Mouse (Mus musculus) ES-E14 (cell line): ENCODE data around the gene Lrrc1. TPM values are rescaled to one million over a fixed set of nuclear protein-coding genes. Genes with fewer than 3 reads are reported as not detected.

Source experiments
- DNase-seq: peaks from one replicate; pipeline ENCODE4 v3.0.0-alpha.2; 2013; ENCODE audit warnings: low read depth, low spot score
- H3K27ac ChIP-seq: 2 replicates; pipeline ENCODE4 v1.5.1; 2012; ENCODE audit warnings: low read depth, mild to moderate bottlenecking, low read length, moderate library complexity, mixed read lengths; ENCODE audit not compliant: poor library complexity, insufficient read depth, severe bottlenecking
- H3K36me3 ChIP-seq: 2 replicates; pipeline ENCODE4 v1.6.1; 2012; ENCODE audit warnings: mild to moderate bottlenecking, low read length, moderate library complexity, mixed read lengths; ENCODE audit not compliant: control insufficient read depth, poor library complexity, insufficient read depth, severe bottlenecking
- H3K4me1 ChIP-seq, 2 experiments: fragments of 150-350 bp in 1 of 2; sonication (generic) in 1 of 2; 2 replicates each; pipeline ENCODE4 v1.6.1; 2012; ENCODE audit warnings: low read length in 2 of 2, mild to moderate bottlenecking in 1 of 2, mixed read lengths in 1 of 2; ENCODE audit not compliant: control insufficient read depth in 2 of 2, insufficient read depth in 2 of 2, poor library complexity in 1 of 2
- H3K4me3 ChIP-seq, 2 experiments: fragments of 150-350 bp in 1 of 2; sonication (generic) in 1 of 2; 2 replicates each; pipeline ENCODE4 v1.5.1; 2012; ENCODE audit warnings: low read length in 2 of 2, low read depth in 1 of 2, mild to moderate bottlenecking in 1 of 2, mixed read lengths in 1 of 2; ENCODE audit not compliant: insufficient read depth in 1 of 2, poor library complexity in 1 of 2, severe bottlenecking in 1 of 2
- H3K9ac ChIP-seq: 2 replicates; pipeline ENCODE4 v1.6.1; 2012; ENCODE audit warnings: low read depth, mild to moderate bottlenecking, low read length, mixed read lengths; ENCODE audit not compliant: poor library complexity, insufficient read depth, severe bottlenecking
- H3K9me3 ChIP-seq: fragments of 150-350 bp; sonication (generic); 2 replicates; pipeline ENCODE4 v1.6.1; 2012; ENCODE audit warnings: low read depth, mild to moderate bottlenecking, low read length; ENCODE audit not compliant: control insufficient read depth, insufficient read depth
- CHD2 ChIP-seq: IDR thresholded peaks from 2 replicates; pipeline ENCODE4 v1.6.1; 2014; ENCODE audit warnings: mild to moderate bottlenecking, low read depth, low read length, inconsistent platforms
- HCFC1 ChIP-seq: IDR thresholded peaks from 2 replicates; pipeline ENCODE4 v1.6.1; 2012; ENCODE audit warnings: low read length, inconsistent platforms, borderline replicate concordance; ENCODE audit not compliant: insufficient read depth
- MAFK ChIP-seq: IDR thresholded peaks from 2 replicates; pipeline ENCODE4 v1.6.1; 2014; ENCODE audit warnings: mild to moderate bottlenecking, low read depth, low read length, inconsistent platforms; ENCODE audit not compliant: insufficient read depth
- ZC3H11A ChIP-seq: IDR thresholded peaks from 2 replicates; pipeline ENCODE4 v1.6.1; 2012; ENCODE audit warnings: low read depth, mild to moderate bottlenecking, inconsistent platforms, low read length, borderline replicate concordance
- ZNF384 ChIP-seq: IDR thresholded peaks from 2 replicates; pipeline ENCODE4 v1.6.1; 2012; ENCODE audit warnings: low read depth, low read length, inconsistent platforms
- in situ Hi-C, 2 experiments: fragments of 600-800 bp; cut with MboI; formaldehyde crosslinking; loops; one replicate each; pipeline ENCODE4 v1.15.1; 2025; ENCODE audit warnings: low sequenced_read_pairs in 2 of 2, inconsistent platforms in 1 of 2; ENCODE audit not compliant: unreplicated experiment in 2 of 2
- total RNA-seq: library from RNA; depleted of rRNA; stranded (reverse); fragments of 300-350 nt; gene quantifications from 2 replicates; pipeline ENCODE4 v1.2.3, GENCODE M21; 2012

The Lrrc1 gene
- total RNA-seq, 1 experiment = 7.7 TPM

DNA sequence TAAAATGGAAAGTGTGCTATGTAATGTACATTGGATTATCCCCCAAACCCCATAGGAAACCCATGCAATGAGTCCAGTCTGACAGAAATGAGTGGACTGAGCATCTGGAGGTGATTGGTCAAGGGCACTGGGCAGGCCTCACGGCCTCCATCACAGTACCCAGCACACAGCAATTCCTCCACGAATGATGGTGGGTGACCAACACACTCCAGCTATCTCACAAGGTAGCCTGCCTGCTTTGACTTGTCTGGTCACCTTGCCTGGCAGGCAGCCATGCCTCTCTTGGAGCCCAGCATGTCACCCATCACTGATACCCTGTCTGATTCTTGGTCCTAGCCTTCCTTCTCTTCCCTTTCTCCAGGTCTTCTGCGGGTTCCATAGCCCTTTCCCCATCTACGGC lies 128.2 kb downstream of the Lrrc1 start:
- Histone ChIP-seq H3K9me3 (no peaks in the 10 kb centered on the region), H3K4me1 (peaks cover 0 to 2% of the 10 kb centered on the region in 2 experiments; a peak in 1 of 4 replicates), H3K36me3 (no peaks in the 10 kb centered on the region), H3K4me3 (no peak overlapping the region), H3K27ac (no peak overlapping the region), H3K9ac (no peak overlapping the region)
- no peak for TF ChIP-seq HCFC1
- TF ChIP-seq ZC3H11A = no peak
- TF ChIP-seq CHD2 = no peak
- TF ChIP-seq MAFK = no peak
- no peak for TF ChIP-seq ZNF384
- in situ Hi-C loops = loop anchor here in 1 of 2 experiments (10.0 kb wide), 1 partner anchor 128 kb away; the partner anchor contains the start of gene Lrrc1
- no peak for DNase-seq

DNA sequence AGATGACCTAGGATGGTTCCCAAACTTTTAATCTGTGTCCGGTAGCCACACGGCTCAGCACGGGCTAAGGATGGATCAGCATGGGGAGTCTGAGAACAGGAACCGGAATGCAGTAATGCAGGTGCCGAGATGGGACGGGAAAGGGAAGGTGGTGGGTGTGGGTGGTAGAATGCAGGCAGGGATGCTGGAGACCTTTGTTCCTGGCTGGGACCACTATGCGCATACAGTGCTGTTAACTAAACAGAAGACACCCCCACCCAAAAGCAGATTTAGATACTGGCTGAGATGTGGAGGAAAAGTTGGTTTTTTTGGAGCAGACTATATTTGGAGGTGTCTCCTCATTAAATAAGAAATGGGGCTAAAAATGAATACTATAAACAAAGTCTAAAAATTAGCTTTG lies 128.7 kb downstream of the Lrrc1 start:
- in situ Hi-C loops = loop anchor here in 1 of 2 experiments (10.0 kb wide), 1 partner anchor 129 kb away; the partner anchor contains the start of gene Lrrc1
- no peak for DNase-seq
- Histone ChIP-seq H3K36me3 (no peaks in the 10 kb centered on the region), H3K9me3 (no peaks in the 10 kb centered on the region), H3K9ac (no peak overlapping the region), H3K4me3 (no peak overlapping the region), H3K4me1 (peaks cover 0 to 2% of the 10 kb centered on the region in 2 experiments; a peak in 1 of 4 replicates), H3K27ac (no peak overlapping the region)
- TF ChIP-seq ZNF384 (no peak), MAFK (no peak), CHD2 (no peak), HCFC1 (no peak), ZC3H11A (no peak)

DNA sequence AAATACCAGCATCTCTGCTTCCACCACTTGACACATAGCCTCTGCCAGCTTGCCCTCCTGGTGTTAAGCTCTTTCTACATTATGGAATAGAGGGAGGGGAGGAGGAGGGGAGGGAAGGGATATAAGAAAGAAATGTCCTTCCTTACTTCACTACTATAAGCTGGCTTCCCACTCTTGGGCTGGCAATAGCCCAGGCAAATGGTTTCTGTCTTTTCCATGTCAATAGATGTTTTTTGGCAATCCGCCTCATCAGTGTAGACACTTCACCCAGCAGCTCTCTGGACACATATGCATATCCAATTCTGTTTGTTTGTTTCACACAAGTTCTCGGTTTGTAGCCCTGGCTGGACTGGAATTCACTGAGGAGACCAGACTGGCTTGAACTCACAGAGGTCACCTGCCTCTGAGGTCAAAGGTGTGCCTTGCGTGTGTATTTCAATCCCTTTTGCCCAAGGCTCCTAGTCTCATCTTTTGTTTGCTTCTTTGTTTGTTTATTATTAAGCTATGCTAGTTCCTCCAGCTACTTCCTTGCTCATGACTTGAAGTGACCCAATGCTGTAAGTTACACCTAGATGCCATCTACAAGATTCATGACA lies 132.7 kb downstream of the Lrrc1 start:
- Histone ChIP-seq H3K9me3 (no peaks in the 10 kb centered on the region), H3K4me3 (no peak overlapping the region), H3K27ac (no peak overlapping the region), H3K4me1 (0 out of 4 replicates have a peak, but pooled peaks cover 0 to 2% of the 10 kb centered on the region in 2 experiments), H3K36me3 (no peaks in the 10 kb centered on the region), H3K9ac (no peak overlapping the region)
- no peak for TF ChIP-seq CHD2
- no peak for TF ChIP-seq ZNF384
- TF ChIP-seq HCFC1 = no peak
- TF ChIP-seq ZC3H11A = no peak
- TF ChIP-seq MAFK = no peak
- in situ Hi-C loops = loop anchor here in 1 of 2 experiments (10.0 kb wide), 1 partner anchor 133 kb away; the partner anchor contains the start of gene Lrrc1
- DNase-seq = no peak

DNA sequence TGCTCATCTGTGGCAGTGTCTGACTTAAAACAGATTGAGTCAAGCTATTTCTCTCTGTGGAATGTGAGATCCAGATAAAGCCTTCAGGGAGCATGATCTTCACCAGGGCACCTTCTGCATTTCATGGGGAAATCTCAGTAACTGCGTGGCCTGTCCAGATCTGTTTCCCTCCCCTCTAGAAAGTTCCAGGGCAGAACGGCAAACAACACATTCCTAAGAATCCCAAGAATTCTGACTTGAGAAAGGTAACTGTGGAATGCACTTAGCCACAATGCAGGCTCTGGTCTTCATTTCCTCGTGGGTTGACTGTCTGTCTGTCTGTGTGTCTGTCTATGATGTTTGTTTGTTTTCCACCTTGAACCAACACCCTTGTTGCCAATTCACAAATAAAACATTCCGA lies 133.7 kb downstream of the Lrrc1 start:
- Histone ChIP-seq H3K36me3 (no peaks in the 10 kb centered on the region), H3K9ac (no peak overlapping the region), H3K4me1 (0 out of 4 replicates have a peak, but pooled peaks cover 0 to 2% of the 10 kb centered on the region in 2 experiments), H3K27ac (no peak overlapping the region), H3K9me3 (no peaks in the 10 kb centered on the region), H3K4me3 (no peak overlapping the region)
- TF ChIP-seq ZC3H11A = no peak
- no peak for TF ChIP-seq MAFK
- TF ChIP-seq ZNF384 = no peak
- no peak for TF ChIP-seq HCFC1
- TF ChIP-seq CHD2 = no peak
- in situ Hi-C loops = loop anchor here in 1 of 2 experiments (10.0 kb wide), 1 partner anchor 134 kb away; the partner anchor contains the start of gene Lrrc1
- DNase-seq = no peak
